Mouse (Mus musculus): ENCODE data around the gene Olfr1387. TPM values are rescaled to one million over a fixed set of nuclear protein-coding genes. Genes with fewer than 3 reads are reported as not detected.
"Not testable (repeated sequence)": the region's sequence is repeated elsewhere in the genome, so short reads cannot be mapped to it uniquely, and the experiment has no call there.

Olfr1387 gene
- polyA plus RNA-seq (2015; fragmentation: Nextera tagmentation; extraction: Ambion mirVana), result not detected in 2 replicates

- no peaks in the 10 kb centered on the region for H3K4me1 ChIP-seq
- no peak within 1 kb of the TSS for H3K4me3 ChIP-seq
- WGBS, result 61% methylated on average over 1 of the region's 1 CpGs
- no peak within 1 kb of the TSS for H3K4me2 ChIP-seq
- no peaks in the 10 kb centered on the region for H3K27me3 ChIP-seq
- no peaks in the 10 kb centered on the region for H3K36me3 ChIP-seq
- H3K9me3 ChIP-seq, result no peaks in the 10 kb centered on the region
- ATAC-seq (ENCODE audit: insufficient number of reproducible peaks, low FRiP score, low TSS enrichment, low read depth), result no peak
- H3K9ac ChIP-seq, result no peak within 1 kb of the TSS
- no peak within 1 kb of the TSS for H3K27ac ChIP-seq
These were observed at the start of gene Olfr1387 for GRCm38 (mm10) chr11:49455043-49455442. Gene Olfr1387 (plus strand): TSS chr11:49455343.

GRCm38 (mm10) chr11:49406784-49407183 lies 48.4 kb upstream of the Olfr1387 start:
- H3K36me3 ChIP-seq, result no peaks in the 10 kb centered on the region
- WGBS, result 71% methylated on average over 3 of the region's 3 CpGs
- no peaks in the 10 kb centered on the region for H3K9me3 ChIP-seq
- H3K9ac ChIP-seq, result no peak overlapping the region
- ATAC-seq (ENCODE audit: insufficient number of reproducible peaks, low FRiP score, low TSS enrichment, low read depth), result no peak
- H3K4me3 ChIP-seq, result no peak overlapping the region
- no peak overlapping the region for H3K27ac ChIP-seq
- H3K27me3 ChIP-seq, result no peaks in the 10 kb centered on the region
- H3K4me1 ChIP-seq, result no peaks in the 10 kb centered on the region
- H3K4me2 ChIP-seq, result no peak overlapping the region

- no peak overlapping the region for H3K27ac ChIP-seq
- 35% methylated on average over 1 of the region's 1 CpGs for WGBS
- no peak overlapping the region for H3K4me3 ChIP-seq
- no peaks in the 10 kb centered on the region for H3K27me3 ChIP-seq
- no peak for ATAC-seq (ENCODE audit: insufficient number of reproducible peaks, low FRiP score, low TSS enrichment, low read depth)
- no peaks in the 10 kb centered on the region for H3K4me1 ChIP-seq
- no peak overlapping the region for H3K4me2 ChIP-seq
- H3K9me3 ChIP-seq, result no peaks in the 10 kb centered on the region
- H3K36me3 ChIP-seq, result no peaks in the 10 kb centered on the region
- no peak overlapping the region for H3K9ac ChIP-seq
These were observed 44.6 kb upstream of the Olfr1387 start for GRCm38 (mm10) chr11:49410540-49410939.

GRCm38 (mm10) chr11:49422767-49423166 lies 32.4 kb upstream of the Olfr1387 start, which contains the start of gene Olfr1389:
Gene Olfr1389 (plus strand): TSS chr11:49423067.
- H3K27ac ChIP-seq, result no peak within 1 kb of the TSS
- no peaks in the 10 kb centered on the region for H3K4me1 ChIP-seq
- H3K4me2 ChIP-seq, result no peak within 1 kb of the TSS
- H3K9ac ChIP-seq, result no peak within 1 kb of the TSS
- 86% methylated on average over 2 of the region's 2 CpGs for WGBS
- no peak within 1 kb of the TSS for H3K4me3 ChIP-seq
- no peaks in the 10 kb centered on the region for H3K27me3 ChIP-seq
- ATAC-seq (ENCODE audit: insufficient number of reproducible peaks, low FRiP score, low TSS enrichment, low read depth), result no peak
- no peaks in the 10 kb centered on the region for H3K9me3 ChIP-seq
- no peaks in the 10 kb centered on the region for H3K36me3 ChIP-seq

GRCm38 (mm10) chr11:49425257-49425927 lies 29.8 kb upstream of the Olfr1387 start:
- H3K9ac ChIP-seq, result no peak overlapping the region
- H3K4me1 ChIP-seq, result no peaks in the 10 kb centered on the region
- 94% methylated on average over 1 of the region's 1 CpGs for WGBS
- no peak overlapping the region for H3K4me2 ChIP-seq
- H3K4me3 ChIP-seq, result no peak overlapping the region
- H3K27ac ChIP-seq, result no peak overlapping the region
- no peak for ATAC-seq (ENCODE audit: insufficient number of reproducible peaks, low FRiP score, low TSS enrichment, low read depth)
- no peaks in the 10 kb centered on the region for H3K36me3 ChIP-seq
- H3K9me3 ChIP-seq, result no peaks in the 10 kb centered on the region
- H3K27me3 ChIP-seq, result no peaks in the 10 kb centered on the region

GRCm38 (mm10) chr11:49429641-49430040 lies 25.5 kb upstream of the Olfr1387 start:
- Histone ChIP-seq H3K36me3 (no peaks in the 10 kb centered on the region), H3K9me3 (no peaks in the 10 kb centered on the region), H3K27me3 (no peaks in the 10 kb centered on the region), H3K4me3 (no peak overlapping the region), H3K4me2 (no peak overlapping the region), H3K4me1 (no peaks in the 10 kb centered on the region), H3K27ac (no peak overlapping the region), H3K9ac (no peak overlapping the region)
- ATAC-seq (ENCODE audit: insufficient number of reproducible peaks, low FRiP score, low TSS enrichment, low read depth), result no peak
- 81% methylated on average over 2 of the region's 2 CpGs for WGBS

GRCm38 (mm10) chr11:49436411-49436810 lies 18.7 kb upstream of the Olfr1387 start, which contains the start of gene Olfr1388:
Gene Olfr1388 (plus strand): TSS chr11:49436624.
- Histone ChIP-seq H3K36me3 (no peaks in the 10 kb centered on the region), H3K9me3 (no peaks in the 10 kb centered on the region), H3K4me3 (no peak within 1 kb of the TSS), H3K4me1 (no peaks in the 10 kb centered on the region), H3K9ac (no peak within 1 kb of the TSS), H3K27ac (no peak within 1 kb of the TSS), H3K27me3 (no peaks in the 10 kb centered on the region), H3K4me2 (no peak within 1 kb of the TSS)
- WGBS, result 66% methylated on average over 3 of the region's 3 CpGs
- ATAC-seq (ENCODE audit: insufficient number of reproducible peaks, low FRiP score, low TSS enrichment, low read depth), result no peak

- H3K4me3 ChIP-seq; H3K27me3 ChIP-seq; H3K9ac ChIP-seq; H3K36me3 ChIP-seq; H3K9me3 ChIP-seq; H3K27ac ChIP-seq; ATAC-seq (ENCODE audit: insufficient number of reproducible peaks, low FRiP score, low TSS enrichment, low read depth); H3K4me2 ChIP-seq; H3K4me1 ChIP-seq: not testable (repeated sequence)
- WGBS, result 91% methylated on average over 3 of the region's 3 CpGs
These were observed 9.6 kb downstream of the Olfr1387 start, which contains the start of gene Olfr1386 for GRCm38 (mm10) chr11:49464746-49465145. Gene Olfr1386 (plus strand): TSS chr11:49465046.

GRCm38 (mm10) chr11:49485973-49486372 lies 30.8 kb downstream of the Olfr1387 start:
- ATAC-seq (ENCODE audit: insufficient number of reproducible peaks, low FRiP score, low TSS enrichment, low read depth), result no peak
- H3K27ac ChIP-seq, result no peak overlapping the region
- no peaks in the 10 kb centered on the region for H3K4me1 ChIP-seq
- no peaks in the 10 kb centered on the region for H3K27me3 ChIP-seq
- no peaks in the 10 kb centered on the region for H3K36me3 ChIP-seq
- H3K4me3 ChIP-seq, result no peak overlapping the region
- 35% methylated on average over 4 of the region's 4 CpGs for WGBS
- no peak overlapping the region for H3K4me2 ChIP-seq
- H3K9ac ChIP-seq, result no peak overlapping the region
- H3K9me3 ChIP-seq, result no peaks in the 10 kb centered on the region

- H3K36me3 ChIP-seq; ATAC-seq (ENCODE audit: insufficient number of reproducible peaks, low FRiP score, low TSS enrichment, low read depth); H3K27me3 ChIP-seq; H3K4me3 ChIP-seq; H3K4me2 ChIP-seq; H3K4me1 ChIP-seq; H3K9ac ChIP-seq; H3K9me3 ChIP-seq; H3K27ac ChIP-seq: not testable (repeated sequence)
- WGBS, result 72% methylated on average over 1 of the region's 1 CpGs
These were observed 33.6 kb downstream of the Olfr1387 start, which contains the start of gene Olfr1385 for GRCm38 (mm10) chr11:49488770-49489169. Gene Olfr1385 (plus strand): TSS chr11:49489070.

All from limb, embryonic 15.5 days (tissue).